Mouse (Mus musculus) 3134 (cell line): Measurements from ENCODE around the gene Mgat4a.

Experiments
- DNase-seq: peaks from one replicate; pipeline ENCODE4 v3.0.0-alpha.2; 2011; ENCODE audit warnings: low spot score; ENCODE audit not compliant: insufficient read length; ENCODE audit errors: extremely low read depth

Gene Mgat4a

DNA sequence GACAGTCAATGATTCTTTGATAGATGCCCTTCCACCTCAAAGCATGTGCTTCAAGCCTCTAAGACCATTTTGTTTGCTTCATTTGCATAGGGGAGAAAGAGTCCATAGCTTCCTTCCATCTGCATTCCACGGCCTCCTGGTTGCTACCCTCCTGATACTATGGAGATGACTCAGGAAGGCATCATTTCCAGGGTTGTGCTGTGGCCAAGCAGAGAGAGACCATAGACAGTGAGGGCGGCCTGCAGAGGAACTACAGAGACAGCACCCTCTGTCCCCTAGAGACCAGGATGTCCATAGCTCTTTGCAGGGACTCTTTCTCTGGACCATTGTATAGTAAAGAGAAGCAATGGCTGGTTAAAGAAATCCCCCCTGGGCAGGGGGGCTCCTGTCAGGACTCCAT, 135.7 kb downstream of the Mgat4a start:
- DNase-seq: no peak

DNA sequence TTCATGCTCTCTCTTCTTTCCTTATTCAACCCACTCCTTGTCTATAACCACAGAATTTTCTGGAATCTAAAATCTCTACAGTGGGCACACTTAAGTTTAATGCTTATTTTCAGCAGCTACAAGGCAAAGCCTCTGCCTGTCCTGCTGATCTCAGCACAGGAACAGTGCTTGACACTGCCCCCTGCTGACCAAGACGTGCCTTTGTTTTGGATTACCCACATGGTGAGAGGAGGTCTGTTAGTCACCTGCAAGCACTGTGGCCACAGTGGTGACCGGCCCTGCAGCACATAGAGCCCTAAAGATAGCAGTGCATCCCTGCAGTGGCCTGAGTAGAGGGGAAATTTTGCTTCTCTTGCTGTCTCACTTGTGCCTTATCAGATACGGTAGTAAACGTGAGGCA, 139.1 kb downstream of the Mgat4a start:
- DNase-seq: no peak

DNA sequence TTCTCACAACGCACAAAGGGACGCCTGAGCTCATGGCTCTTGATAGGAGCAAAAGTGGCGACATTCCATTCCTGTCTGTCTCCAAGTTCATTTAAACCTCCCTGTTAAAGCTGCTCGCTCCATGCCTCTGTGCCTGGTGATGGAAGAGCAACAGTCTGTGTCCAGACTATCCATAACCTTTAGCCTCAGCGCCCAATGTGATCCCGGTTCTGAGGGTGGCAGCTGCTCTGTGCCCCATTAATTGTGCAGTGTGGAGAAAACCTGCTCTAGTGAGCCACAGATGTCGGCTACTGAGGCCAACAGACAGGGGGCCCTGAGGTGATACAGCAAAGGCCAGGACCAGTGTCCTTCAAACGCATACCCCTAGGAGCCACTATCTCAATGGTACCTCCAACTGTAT, 141.1 kb downstream of the Mgat4a start:
- no peak for DNase-seq

DNA sequence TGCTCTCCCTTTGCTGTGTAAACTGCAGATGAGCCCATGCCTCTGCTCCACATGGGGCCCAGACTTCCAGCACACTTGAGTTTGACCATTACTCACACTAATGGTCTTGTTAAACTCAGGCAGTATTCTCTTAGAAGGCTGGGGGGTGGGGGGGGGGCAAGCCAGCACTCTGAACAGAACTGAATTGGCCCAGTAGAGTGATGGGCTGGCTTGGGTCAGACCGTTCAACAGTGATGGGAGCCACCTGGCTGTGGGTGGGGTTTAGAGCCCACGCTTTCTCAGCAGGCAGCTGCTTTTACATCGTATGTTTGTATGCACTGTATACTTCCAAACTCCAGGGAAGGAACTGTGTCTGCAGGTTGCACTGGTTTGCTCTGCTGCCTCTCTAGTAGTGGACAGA, 141.9 kb downstream of the Mgat4a start:
- no peak for DNase-seq

DNA sequence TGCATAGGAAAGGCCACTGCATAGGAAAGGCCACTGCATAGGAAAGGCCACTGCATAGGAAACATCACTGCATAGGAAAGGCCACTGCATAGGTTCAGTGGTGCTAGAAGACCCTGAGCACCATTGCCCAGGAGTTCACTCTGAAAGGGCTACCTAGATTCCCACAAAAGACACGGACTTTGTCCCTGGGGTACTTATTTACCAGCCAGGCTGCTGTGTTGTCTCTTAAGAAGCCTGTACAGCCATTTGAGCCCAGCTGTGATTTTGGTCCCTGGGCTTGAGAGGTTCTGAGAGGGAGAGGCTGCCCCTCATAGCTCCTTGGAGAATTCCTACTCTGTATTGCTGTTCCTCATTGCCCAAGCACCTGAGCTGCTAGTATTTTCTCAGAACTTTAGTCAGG, 144.3 kb downstream of the Mgat4a start:
- no peak for DNase-seq

DNA sequence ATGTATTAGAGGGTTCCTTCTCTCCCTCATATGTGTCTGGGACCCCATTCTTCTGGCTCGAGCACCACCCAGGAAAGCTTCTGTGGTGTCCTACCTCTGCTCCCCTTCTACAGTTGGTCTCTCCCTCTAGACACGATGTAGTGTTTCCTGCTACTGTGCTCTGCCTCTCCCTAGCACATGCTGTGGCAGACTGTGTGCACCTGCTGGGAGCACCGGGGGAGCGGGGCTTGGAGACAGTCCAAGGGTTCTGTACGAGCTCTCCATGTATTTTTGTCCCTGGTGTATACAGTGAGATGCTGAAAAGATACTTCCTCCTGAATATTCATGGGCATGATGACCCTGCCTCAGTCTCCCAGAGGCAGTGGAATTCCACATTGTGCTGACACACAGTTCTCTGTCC, 147.6 kb downstream of the Mgat4a start:
- no peak for DNase-seq
